Mouse (Mus musculus) neural tube, embryonic 13.5 days (tissue): ENCODE measurements around the gene Sox18. TPM values are rescaled to one million over a fixed set of nuclear protein-coding genes. Genes with fewer than 3 reads are reported as not detected.
A peak's percentile ranks its signal among the peaks of the same experiment; 100 is the strongest.

Experiments
- ATAC-seq: fragments of 200-750 bp; cut with Nextera tagmentation; 2 replicates; pipeline ENCODE4 v1.8.0; 2017; ENCODE audit warnings: low read depth, mild to moderate bottlenecking, moderate TSS enrichment, moderate library complexity
- H3K27ac ChIP-seq: fragments of 300-500 bp; sonication (generic); replicated peaks from 2 replicates; pipeline ENCODE4 v1.5.1; 2015; ENCODE audit warnings: moderate library complexity, mild to moderate bottlenecking, inconsistent platforms
- H3K27me3 ChIP-seq: fragments of 300-500 bp; sonication (generic); 2 replicates; pipeline ENCODE4 v1.6.1; 2015; ENCODE audit warnings: mild to moderate bottlenecking, inconsistent platforms
- H3K36me3 ChIP-seq: fragments of 300-500 bp; sonication (generic); 2 replicates; pipeline ENCODE4 v1.6.1; 2015; ENCODE audit warnings: mild to moderate bottlenecking, inconsistent platforms
- H3K4me1 ChIP-seq: fragments of 300-500 bp; sonication (generic); replicated peaks from 2 replicates; pipeline ENCODE4 v1.6.1; 2015; ENCODE audit warnings: inconsistent platforms
- H3K4me2 ChIP-seq: fragments of 300-500 bp; sonication (generic); 2 replicates; pipeline ENCODE4 v1.6.1; 2015; ENCODE audit warnings: inconsistent platforms, mild to moderate bottlenecking, moderate library complexity
- H3K4me3 ChIP-seq: fragments of 300-500 bp; sonication (generic); 2 replicates; pipeline ENCODE4 v1.5.1; 2015; ENCODE audit warnings: mild to moderate bottlenecking, inconsistent platforms
- H3K9ac ChIP-seq: fragments of 300-500 bp; sonication (generic); 2 replicates; pipeline ENCODE4 v1.6.1; 2015; ENCODE audit warnings: moderate library complexity, mild to moderate bottlenecking, inconsistent platforms
- H3K9me3 ChIP-seq: fragments of 300-500 bp; sonication (generic); 2 replicates; pipeline ENCODE4 v1.6.1; 2016; ENCODE audit warnings: inconsistent platforms
- whole genome bisulfite sequencing: fragments of 180-500 bp; shearing (Covaris S2); methylation state at CpG from one replicate; pipeline ENCODE4 v1.1.7; 2015; 5-methylcytosine and 5-hydroxymethylcytosine counted together
- polyA plus RNA-seq: library from polyadenylated mRNA; unstranded; fragments of >200 nt; fragmentation: Nextera tagmentation; extraction: Ambion mirVana; gene quantifications from 2 replicates; pipeline ENCODE4 v1.2.1, GENCODE M21; 2015

Gene Sox18
- polyA plus RNA-seq, 1 experiment from 2014 or later, result 18.9 TPM

DNA sequence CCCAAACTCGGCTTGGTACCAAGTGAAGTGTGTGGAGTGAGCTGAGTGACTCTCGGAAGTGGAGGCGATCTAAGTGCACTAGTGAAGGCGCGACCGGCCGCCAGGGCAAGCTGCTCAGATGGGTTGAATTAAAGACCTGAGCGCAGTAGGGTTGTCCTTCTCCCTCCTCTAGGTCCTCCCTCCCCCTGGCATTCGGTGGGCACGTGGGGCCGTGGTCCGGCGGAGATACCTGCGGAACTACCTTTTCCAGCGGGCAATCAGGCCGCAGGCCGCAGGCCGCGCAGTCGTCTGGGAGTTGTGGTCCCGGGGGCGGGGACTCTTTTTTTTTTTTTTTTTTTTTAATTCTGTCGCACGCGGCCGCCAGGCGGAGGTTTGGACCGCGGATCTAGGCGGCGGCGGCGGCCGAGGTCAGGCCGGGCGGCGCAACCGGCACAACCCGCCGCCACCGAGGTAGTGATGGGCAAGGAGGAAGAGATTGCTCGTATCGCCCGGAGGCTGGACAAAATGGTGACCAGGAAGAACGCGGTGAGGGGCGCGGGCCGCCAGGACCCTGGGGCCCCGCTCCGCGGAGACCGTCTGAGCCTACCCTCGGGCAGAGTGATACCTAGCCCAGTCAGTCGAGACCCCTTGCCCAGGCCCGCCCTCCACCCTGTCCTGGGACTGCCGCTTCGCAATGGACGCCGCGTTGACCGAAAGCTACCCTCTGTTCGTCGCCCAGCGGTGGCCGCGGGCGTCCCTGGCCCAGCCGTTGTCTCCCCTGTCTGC is 8.7 kb upstream of the Sox18 start, which contains the start of gene Tcea2:
Gene Tcea2, plus strand, starts transcription at position 360 of the 765 bp plus-strand sequence.
- Histone ChIP-seq H3K27ac (peak within 1 kb of the TSS; percentile 74), H3K9me3 (no peaks in the 10 kb centered on the region), H3K9ac (peak within 1 kb of the TSS; percentile 92), H3K4me1 (peaks cover 44% of the 10 kb centered on the region), H3K4me3 (peak within 1 kb of the TSS; percentile 66), H3K36me3 (0 out of 2 replicates have a peak, but pooled peaks cover 4% of the 10 kb centered on the region), H3K27me3 (no peaks in the 10 kb centered on the region), H3K4me2 (peak within 1 kb of the TSS; percentile 82)
- peak; percentile 72 for ATAC-seq
- under 1% methylated on average over 51 of the region's 69 CpGs for WGBS

DNA sequence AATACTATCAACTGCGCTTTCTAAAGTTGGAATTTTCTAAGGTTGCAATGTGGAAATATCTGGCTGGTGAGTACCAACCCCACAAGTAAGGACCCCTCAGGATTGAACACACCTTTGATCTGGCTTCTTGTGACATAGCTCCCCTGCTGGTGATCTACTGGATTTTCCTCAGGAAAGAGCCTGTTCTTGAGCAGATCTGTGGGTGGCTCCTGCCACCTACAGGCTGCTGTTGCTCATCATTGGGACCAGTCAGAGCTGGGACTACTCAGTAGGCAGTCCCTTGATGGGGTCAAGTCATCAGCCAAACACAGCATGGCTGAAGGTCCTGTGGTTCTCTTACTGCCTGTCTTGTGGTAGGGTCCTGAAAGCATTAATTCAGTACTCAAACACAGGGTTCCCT is 7.3 kb upstream of the Sox18 start:
- no peak overlapping the region for H3K4me2 ChIP-seq
- peak; percentile 41 for ATAC-seq
- WGBS, result 57% methylated on average over 1 of the region's 1 CpGs
- no peak overlapping the region for H3K9ac ChIP-seq
- H3K27me3 ChIP-seq, result peaks cover 2% of the 10 kb centered on the region; the same call in 1 of the 2 replicates
- H3K9me3 ChIP-seq, result no peaks in the 10 kb centered on the region
- H3K27ac ChIP-seq, result no peak overlapping the region
- no peaks in the 10 kb centered on the region for H3K36me3 ChIP-seq
- H3K4me3 ChIP-seq, result no peak overlapping the region
- peaks cover 46% of the 10 kb centered on the region for H3K4me1 ChIP-seq

GRCm38 (mm10) chr2:181677755-181678098 is 6.3 kb upstream of the Sox18 start:
- no peak overlapping the region for H3K9ac ChIP-seq
- no peaks in the 10 kb centered on the region for H3K36me3 ChIP-seq
- no peaks in the 10 kb centered on the region for H3K9me3 ChIP-seq
- H3K27ac ChIP-seq, result 0 out of 2 replicates have a peak overlapping the region, but pooled peaks have one; percentile 49
- WGBS, result 44% methylated on average over 3 of the region's 3 CpGs
- ATAC-seq, result no peak
- peaks cover 11% of the 10 kb centered on the region for H3K27me3 ChIP-seq
- H3K4me2 ChIP-seq, result no peak overlapping the region
- H3K4me1 ChIP-seq, result peaks cover 54% of the 10 kb centered on the region
- H3K4me3 ChIP-seq, result no peak overlapping the region

GRCm38 (mm10) chr2:181677096-181677754 is 5.8 kb upstream of the Sox18 start:
- no peaks in the 10 kb centered on the region for H3K9me3 ChIP-seq
- 65% methylated on average over 5 of the region's 5 CpGs for WGBS
- H3K9ac ChIP-seq, result no peak overlapping the region
- peaks cover 16% of the 10 kb centered on the region for H3K27me3 ChIP-seq
- H3K36me3 ChIP-seq, result no peaks in the 10 kb centered on the region
- peaks cover 51% of the 10 kb centered on the region for H3K4me1 ChIP-seq
- H3K4me2 ChIP-seq, result no peak overlapping the region
- H3K27ac ChIP-seq, result peak overlapping the region; percentile 62; the same call in 1 of the 2 replicates
- no peak overlapping the region for H3K4me3 ChIP-seq
- ATAC-seq, result no peak

DNA sequence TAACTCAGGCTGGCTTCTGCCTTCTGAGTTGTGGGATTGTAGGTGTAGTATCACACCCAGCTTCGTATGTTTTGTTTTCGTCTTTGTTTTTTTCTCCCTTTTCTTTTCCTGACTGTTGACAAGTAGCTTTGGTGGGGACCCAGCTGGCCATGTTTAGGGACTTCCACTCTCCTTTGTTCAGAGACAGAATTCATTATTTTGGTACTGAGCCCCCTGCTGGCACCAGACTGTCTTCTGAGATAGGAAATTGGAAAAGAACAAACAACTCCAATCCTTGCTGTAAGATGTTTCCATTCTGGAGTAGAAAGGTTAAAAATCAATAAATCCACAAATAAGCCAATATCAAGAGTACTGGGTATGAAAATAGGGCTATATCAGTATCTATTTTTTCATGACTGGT is 5.0 kb upstream of the Sox18 start:
- Histone ChIP-seq H3K4me2 (no peak overlapping the region), H3K36me3 (no peaks in the 10 kb centered on the region)

GRCm38 (mm10) chr2:181675454-181675853 is 4.0 kb upstream of the Sox18 start:
- 0 out of 2 replicates have a peak overlapping the region, but pooled peaks have one; percentile 1 for H3K4me3 ChIP-seq
- peak overlapping the region; percentile 44 for H3K4me2 ChIP-seq
- H3K9me3 ChIP-seq, result no peaks in the 10 kb centered on the region
- 3% methylated on average over 14 of the region's 14 CpGs for WGBS
- H3K4me1 ChIP-seq, result peaks cover 48% of the 10 kb centered on the region
- peak overlapping the region; percentile 62 for H3K27ac ChIP-seq
- H3K27me3 ChIP-seq, result peaks cover 34% of the 10 kb centered on the region
- no peak for ATAC-seq
- H3K36me3 ChIP-seq, result no peaks in the 10 kb centered on the region
- H3K9ac ChIP-seq, result peak overlapping the region; percentile 17; the same call in 1 of the 2 replicates

More for the DNA sequence above, 5.0 kb upstream of the Sox18 start:
- no peak overlapping the region for H3K4me3 ChIP-seq
- peaks cover 48% of the 10 kb centered on the region for H3K4me1 ChIP-seq
- ATAC-seq, result no peak
- peaks cover 24% of the 10 kb centered on the region for H3K27me3 ChIP-seq
- H3K9ac ChIP-seq, result no peak overlapping the region
- peak overlapping the region; percentile 62 for H3K27ac ChIP-seq
- no peaks in the 10 kb centered on the region for H3K9me3 ChIP-seq
- 43% methylated on average over 2 of the region's 2 CpGs for WGBS

DNA sequence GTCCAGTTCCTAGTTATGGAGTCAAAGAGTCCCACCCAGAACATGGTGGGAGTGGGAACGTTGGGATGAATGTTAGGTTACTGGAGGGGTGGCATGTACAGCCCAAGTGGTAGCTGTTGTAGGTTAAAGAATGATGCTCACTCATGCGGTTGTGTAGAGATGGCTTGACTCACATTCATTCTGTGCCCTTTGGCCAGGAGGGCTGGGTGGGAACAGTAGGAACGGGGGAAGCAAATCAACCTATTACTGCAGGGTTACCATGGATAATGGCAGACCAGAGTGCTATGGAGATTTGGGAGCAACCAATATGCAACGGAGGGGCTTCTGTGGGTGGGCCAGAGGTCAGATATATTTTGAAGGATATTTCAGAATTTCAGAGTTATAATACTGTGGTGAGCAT is 3.5 kb upstream of the Sox18 start:
- Histone ChIP-seq H3K27ac (no peak overlapping the region), H3K4me3 (no peak overlapping the region), H3K27me3 (peaks cover 39% of the 10 kb centered on the region), H3K36me3 (no peaks in the 10 kb centered on the region), H3K4me1 (peaks cover 51% of the 10 kb centered on the region), H3K9me3 (no peaks in the 10 kb centered on the region), H3K4me2 (no peak overlapping the region), H3K9ac (no peak overlapping the region)
- 82% methylated on average over 4 of the region's 4 CpGs for WGBS
- ATAC-seq, result no peak

DNA sequence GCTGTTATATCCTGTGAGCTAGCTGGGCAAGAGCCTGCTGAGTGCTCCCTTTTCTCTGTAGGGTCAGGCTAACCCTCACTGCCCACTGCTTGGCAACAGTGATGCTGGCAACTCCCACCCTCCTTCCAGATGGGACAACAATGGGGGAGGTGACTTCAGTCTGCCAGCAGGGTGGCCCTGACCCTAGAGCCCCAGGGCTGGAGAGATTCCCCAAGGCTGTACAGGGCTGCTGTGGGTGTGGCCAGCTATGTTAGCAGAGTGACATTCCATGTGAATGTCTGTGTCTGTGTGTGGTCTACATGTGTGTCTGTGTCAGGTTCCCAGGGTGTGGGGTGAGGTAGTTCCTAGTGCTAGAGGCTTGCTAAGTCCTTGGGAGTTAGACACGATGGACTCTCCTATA is 2.1 kb upstream of the Sox18 start:
- H3K27me3 ChIP-seq, result peaks cover 53% of the 10 kb centered on the region
- H3K27ac ChIP-seq, result 0 out of 2 replicates have a peak overlapping the region, but pooled peaks have one; percentile 18
- 52% methylated on average over 1 of the region's 1 CpGs for WGBS
- no peak overlapping the region for H3K4me2 ChIP-seq
- H3K9ac ChIP-seq, result no peak overlapping the region
- no peak for ATAC-seq
- H3K36me3 ChIP-seq, result no peaks in the 10 kb centered on the region
- no peak overlapping the region for H3K4me3 ChIP-seq
- peaks cover 44% of the 10 kb centered on the region for H3K4me1 ChIP-seq
- no peaks in the 10 kb centered on the region for H3K9me3 ChIP-seq

DNA sequence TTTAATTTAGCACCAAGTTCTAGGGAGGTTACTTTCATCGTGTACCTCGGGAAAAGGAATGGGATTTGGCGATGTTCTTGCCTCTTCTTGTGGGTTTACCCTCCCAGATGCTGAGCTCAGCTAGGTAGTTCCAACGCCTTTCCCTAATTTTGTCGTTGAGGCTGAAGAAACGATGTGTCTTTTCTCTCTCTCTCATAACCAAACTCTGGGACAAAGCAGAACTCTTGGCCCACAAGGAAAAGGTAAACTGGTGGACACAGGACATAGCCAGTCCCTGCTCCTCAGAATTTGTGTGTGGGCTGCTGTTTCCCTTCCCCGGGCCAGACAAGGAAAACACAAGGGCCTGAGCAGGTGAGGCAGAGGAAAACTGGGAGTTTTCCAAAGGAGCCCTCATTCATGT is 544 bp upstream of the Sox18 start:
- H3K4me1 ChIP-seq, result peaks cover 42% of the 10 kb centered on the region
- 0 out of 2 replicates have a peak overlapping the region, but pooled peaks have one; percentile 62 for H3K4me2 ChIP-seq
- no peak overlapping the region for H3K4me3 ChIP-seq
- peaks cover 66% of the 10 kb centered on the region for H3K27me3 ChIP-seq
- ATAC-seq, result no peak
- 32% methylated on average over 7 of the region's 7 CpGs for WGBS
- H3K27ac ChIP-seq, result no peak overlapping the region
- H3K9me3 ChIP-seq, result no peaks in the 10 kb centered on the region
- H3K9ac ChIP-seq, result no peak overlapping the region
- no peaks in the 10 kb centered on the region for H3K36me3 ChIP-seq

GRCm38 (mm10) chr2:181670913-181671311 is 528 bp downstream of the Sox18 start:
- Histone ChIP-seq H3K4me3 (peak overlapping the region; percentile 41), H3K27ac (peak overlapping the region; percentile 23; the same call in 1 of the 2 replicates), H3K9ac (peak overlapping the region; percentile 65), H3K4me1 (peaks cover 37% of the 10 kb centered on the region), H3K4me2 (peak overlapping the region; percentile 62), H3K27me3 (peaks cover 66% of the 10 kb centered on the region), H3K9me3 (no peaks in the 10 kb centered on the region), H3K36me3 (no peaks in the 10 kb centered on the region)
- under 1% methylated on average over 41 of the region's 41 CpGs for WGBS
- no peak for ATAC-seq

GRCm38 (mm10) chr2:181670285-181670912 is 1.0 kb downstream of the Sox18 start:
- WGBS, result 3% methylated on average over 56 of the region's 56 CpGs
- Histone ChIP-seq H3K9ac (peak overlapping the region; percentile 65), H3K27me3 (peaks cover 66% of the 10 kb centered on the region), H3K9me3 (no peaks in the 10 kb centered on the region), H3K27ac (0 out of 2 replicates have a peak overlapping the region, but pooled peaks have one; percentile 23), H3K4me2 (peak overlapping the region; percentile 62), H3K36me3 (no peaks in the 10 kb centered on the region), H3K4me1 (peaks cover 31% of the 10 kb centered on the region), H3K4me3 (peak overlapping the region; percentile 41)
- no peak for ATAC-seq

DNA sequence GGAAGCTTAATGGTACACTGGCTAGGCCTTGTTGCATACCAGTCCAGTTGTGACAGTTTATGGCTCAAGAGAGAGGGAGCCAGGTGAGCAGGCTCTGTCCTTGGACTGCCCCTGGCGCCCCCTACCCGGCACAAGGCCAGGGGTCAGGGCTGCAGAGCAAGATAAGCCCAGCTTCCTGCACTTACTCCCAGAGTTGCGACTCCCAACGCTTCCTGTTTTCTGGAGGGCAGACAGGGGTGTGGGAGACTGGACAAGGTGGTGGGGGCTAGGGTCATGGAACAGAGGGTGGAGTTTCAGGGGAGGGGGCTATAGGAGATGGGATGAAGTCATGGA is 8.2 kb downstream of the Sox18 start:
- WGBS, result 40% methylated on average over 4 of the region's 4 CpGs
- no peaks in the 10 kb centered on the region for H3K9me3 ChIP-seq
- ATAC-seq, result no peak
- H3K36me3 ChIP-seq, result 0 out of 2 replicates have a peak, but pooled peaks cover 4% of the 10 kb centered on the region
- no peak overlapping the region for H3K4me3 ChIP-seq
- peaks cover 10% of the 10 kb centered on the region for H3K27me3 ChIP-seq
- H3K27ac ChIP-seq, result peak overlapping the region; percentile 14; the same call in 1 of the 2 replicates
- no peak overlapping the region for H3K9ac ChIP-seq
- no peak overlapping the region for H3K4me2 ChIP-seq
- H3K4me1 ChIP-seq, result peaks cover 8% of the 10 kb centered on the region
